Mouse (Mus musculus): ENCODE data around the gene Fgfr2. TPM values are rescaled to one million over a fixed set of nuclear protein-coding genes. Genes with fewer than 3 reads are reported as not detected.
"Not testable (repeated sequence)": the region's sequence is repeated elsewhere in the genome, so short reads cannot be mapped to it uniquely, and the experiment has no call there.

Gene Fgfr2
- polyA plus RNA-seq, 1 experiment from 2014 or later, result 24.1 TPM

DNA sequence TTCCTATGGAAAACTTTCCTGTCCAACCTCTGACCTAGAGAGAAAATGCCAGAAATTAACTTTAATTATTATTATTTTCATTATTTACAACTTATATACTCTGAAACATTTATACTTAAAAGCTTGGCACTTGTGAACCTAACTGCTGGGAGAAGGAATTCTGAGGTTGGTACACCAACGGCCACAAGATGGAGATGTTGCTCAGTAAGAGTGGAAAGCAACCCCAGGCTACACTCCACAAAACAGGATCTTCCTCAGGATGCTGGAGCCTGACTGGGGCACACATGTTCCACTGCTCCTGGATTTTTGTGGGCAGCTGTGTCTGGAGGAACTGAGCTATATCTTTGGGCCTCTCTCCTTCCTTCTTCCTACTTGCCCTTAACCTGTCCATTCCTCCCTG is 1690.9 kb downstream of the Fgfr2 start:
- H3K4me1 ChIP-seq (ENCODE audit: control insufficient read depth, insufficient read depth, low read depth, low read length), result no peaks in the 10 kb centered on the region
- peak; percentile 63; the same call in 1 of the 2 replicates for ATAC-seq
- H3K27me3 ChIP-seq (replicated peaks; ENCODE audit: control insufficient read depth, insufficient read depth, low read length), result no peaks in the 10 kb centered on the region
- H3K9me3 ChIP-seq (ENCODE audit: control insufficient read depth, low read length), result no peaks in the 10 kb centered on the region
- no peak overlapping the region for H3K9ac ChIP-seq (ENCODE audit: low read depth, low read length)
- no peak overlapping the region for H3K4me2 ChIP-seq (ENCODE audit: low read length)
- H3K4me3 ChIP-seq (ENCODE audit: low read length), result no peak overlapping the region
- no peak overlapping the region for H3K27ac ChIP-seq (ENCODE audit: low read depth, low read length)
- WGBS, result 10% methylated on average over 1 of the region's 1 CpGs
- peaks cover 22% of the 10 kb centered on the region for H3K36me3 ChIP-seq (ENCODE audit: control insufficient read depth, insufficient read depth, low read length)

DNA sequence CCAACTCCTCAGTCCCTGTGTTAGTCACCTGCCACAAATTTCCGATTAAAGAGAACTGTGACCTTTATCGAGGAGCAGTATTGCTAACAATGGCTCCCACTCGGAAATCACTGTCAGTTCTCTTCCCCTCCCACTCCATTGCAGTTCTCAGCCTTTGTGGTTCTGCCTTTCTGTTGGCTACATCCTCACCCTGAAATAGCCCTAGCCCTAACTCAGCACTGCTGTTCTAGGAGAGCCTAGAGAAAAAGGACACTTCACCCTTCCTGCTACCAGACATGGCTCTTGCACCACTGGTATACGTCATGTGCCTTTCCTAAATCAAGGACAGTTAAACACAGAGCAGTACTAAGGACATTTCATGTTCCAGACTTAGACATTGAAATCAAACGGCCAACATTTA is 1695.8 kb downstream of the Fgfr2 start:
- ATAC-seq, result no peak
- no peak overlapping the region for H3K4me3 ChIP-seq (ENCODE audit: low read length)
- peaks cover 24% of the 10 kb centered on the region for H3K36me3 ChIP-seq (ENCODE audit: control insufficient read depth, insufficient read depth, low read length)
- no peak overlapping the region for H3K9ac ChIP-seq (ENCODE audit: low read depth, low read length)
- no peaks in the 10 kb centered on the region for H3K9me3 ChIP-seq (ENCODE audit: control insufficient read depth, low read length)
- H3K4me2 ChIP-seq (ENCODE audit: low read length), result no peak overlapping the region
- no peak overlapping the region for H3K27ac ChIP-seq (ENCODE audit: low read depth, low read length)
- no peaks in the 10 kb centered on the region for H3K27me3 ChIP-seq (replicated peaks; ENCODE audit: control insufficient read depth, insufficient read depth, low read length)
- H3K4me1 ChIP-seq (ENCODE audit: control insufficient read depth, insufficient read depth, low read depth, low read length), result no peaks in the 10 kb centered on the region
- WGBS, result 93% methylated on average over 5 of the region's 5 CpGs

DNA sequence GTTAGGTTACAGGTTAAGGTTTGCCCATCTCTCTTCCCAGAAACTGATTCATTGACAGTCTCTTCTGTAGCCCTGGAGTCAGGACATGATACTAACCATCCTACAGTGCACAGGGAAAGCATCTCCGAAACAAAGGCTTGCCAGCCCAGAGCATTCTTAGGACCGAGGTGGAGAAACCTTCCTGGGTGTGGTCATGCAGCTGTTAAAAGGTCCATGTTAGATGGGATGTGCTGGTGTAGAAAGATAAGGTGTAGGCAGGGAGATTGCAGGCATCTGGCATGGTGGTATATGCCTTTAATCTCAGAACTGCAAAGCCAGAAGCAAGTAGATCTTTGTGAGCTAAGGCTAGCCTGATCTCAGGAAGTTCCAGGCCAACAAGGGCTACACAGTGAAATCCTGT is 1698.2 kb downstream of the Fgfr2 start:
- 85% methylated on average over 2 of the region's 2 CpGs for WGBS
- H3K9ac ChIP-seq (ENCODE audit: low read depth, low read length), result no peak overlapping the region
- ATAC-seq, result no peak

DNA sequence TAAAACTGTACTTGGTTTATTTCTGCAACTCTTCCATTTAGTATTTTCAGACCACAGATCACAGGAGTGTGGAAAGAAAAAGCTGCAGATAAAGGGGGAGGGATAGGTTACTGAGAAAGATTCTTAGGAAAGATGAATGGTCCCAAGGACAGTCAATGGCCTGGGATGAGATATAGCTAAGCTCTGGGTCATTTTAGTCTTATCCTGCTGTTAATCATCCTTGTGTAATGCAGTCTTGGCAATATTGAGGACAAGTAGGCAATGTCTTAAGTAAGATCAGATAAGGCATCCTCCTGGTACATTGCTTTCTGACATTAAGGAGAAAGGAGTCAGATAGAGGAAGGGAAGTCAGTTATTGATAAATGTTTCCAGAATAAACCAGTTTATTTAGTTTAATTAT is 1705.5 kb downstream of the Fgfr2 start:
- Histone ChIP-seq H3K9ac (ENCODE audit: low read depth, low read length) (no peak overlapping the region), H3K27ac (ENCODE audit: low read depth, low read length) (no peak overlapping the region), H3K4me2 (ENCODE audit: low read length) (no peak overlapping the region), H3K27me3 (replicated peaks; ENCODE audit: control insufficient read depth, insufficient read depth, low read length) (no peaks in the 10 kb centered on the region), H3K9me3 (ENCODE audit: control insufficient read depth, low read length) (no peaks in the 10 kb centered on the region), H3K4me3 (ENCODE audit: low read length) (no peak overlapping the region), H3K4me1 (ENCODE audit: control insufficient read depth, insufficient read depth, low read depth, low read length) (no peaks in the 10 kb centered on the region; the same call in 1 of the 2 replicates), H3K36me3 (ENCODE audit: control insufficient read depth, insufficient read depth, low read length) (no peaks in the 10 kb centered on the region)
- ATAC-seq, result no peak

More for the DNA sequence above, 1698.2 kb downstream of the Fgfr2 start:
- Histone ChIP-seq H3K9me3 (ENCODE audit: control insufficient read depth, low read length) (no peaks in the 10 kb centered on the region), H3K36me3 (ENCODE audit: control insufficient read depth, insufficient read depth, low read length) (peaks cover 12% of the 10 kb centered on the region), H3K27ac (ENCODE audit: low read depth, low read length) (no peak overlapping the region), H3K4me2 (ENCODE audit: low read length) (no peak overlapping the region), H3K27me3 (replicated peaks; ENCODE audit: control insufficient read depth, insufficient read depth, low read length) (no peaks in the 10 kb centered on the region), H3K4me1 (ENCODE audit: control insufficient read depth, insufficient read depth, low read depth, low read length) (no peaks in the 10 kb centered on the region), H3K4me3 (ENCODE audit: low read length) (no peak overlapping the region)

DNA sequence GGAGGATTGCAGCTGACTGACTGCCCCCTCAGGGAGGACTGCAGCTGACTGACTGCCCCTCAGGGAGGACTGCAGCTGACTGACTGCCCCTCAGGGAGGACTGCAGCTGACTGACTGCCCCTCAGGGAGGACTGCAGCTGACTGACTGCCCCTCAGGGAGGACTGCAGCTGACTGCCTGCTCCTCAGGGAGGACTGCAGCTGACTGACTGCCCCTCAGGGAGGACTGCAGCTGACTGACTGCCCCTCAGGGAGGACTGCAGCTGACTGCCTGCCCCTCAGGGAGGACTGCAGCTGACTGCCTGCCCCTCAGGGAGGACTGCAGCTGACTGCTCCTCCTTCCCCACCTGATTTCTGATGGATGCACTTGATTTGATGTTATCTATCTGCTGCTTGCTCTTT is 1706.4 kb downstream of the Fgfr2 start:
- H3K4me2 ChIP-seq (ENCODE audit: low read length); H3K9ac ChIP-seq (ENCODE audit: low read depth, low read length); H3K4me3 ChIP-seq (ENCODE audit: low read length); ATAC-seq; H3K4me1 ChIP-seq (ENCODE audit: control insufficient read depth, insufficient read depth, low read depth, low read length); H3K27ac ChIP-seq (ENCODE audit: low read depth, low read length); H3K27me3 ChIP-seq (replicated peaks; ENCODE audit: control insufficient read depth, insufficient read depth, low read length); H3K9me3 ChIP-seq (ENCODE audit: control insufficient read depth, low read length); H3K36me3 ChIP-seq (ENCODE audit: control insufficient read depth, insufficient read depth, low read length): not testable (repeated sequence)

DNA sequence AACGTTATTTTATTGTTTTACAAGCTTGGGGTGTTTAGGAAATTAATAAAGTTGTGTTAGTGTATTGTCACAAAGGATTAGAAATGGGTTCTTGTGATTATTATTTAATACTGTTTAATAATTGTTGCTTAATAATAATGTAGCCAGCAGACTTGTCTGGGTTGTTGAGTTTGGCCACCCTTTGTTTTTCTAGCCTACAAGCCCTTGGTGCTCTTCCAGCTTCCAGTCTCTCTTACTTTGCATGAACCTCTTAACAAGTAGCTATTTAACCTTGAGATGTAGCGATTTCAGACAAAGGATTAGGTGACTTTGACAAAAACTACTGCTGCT is 1711.2 kb downstream of the Fgfr2 start:
- 73% methylated on average over 2 of the region's 2 CpGs for WGBS

DNA sequence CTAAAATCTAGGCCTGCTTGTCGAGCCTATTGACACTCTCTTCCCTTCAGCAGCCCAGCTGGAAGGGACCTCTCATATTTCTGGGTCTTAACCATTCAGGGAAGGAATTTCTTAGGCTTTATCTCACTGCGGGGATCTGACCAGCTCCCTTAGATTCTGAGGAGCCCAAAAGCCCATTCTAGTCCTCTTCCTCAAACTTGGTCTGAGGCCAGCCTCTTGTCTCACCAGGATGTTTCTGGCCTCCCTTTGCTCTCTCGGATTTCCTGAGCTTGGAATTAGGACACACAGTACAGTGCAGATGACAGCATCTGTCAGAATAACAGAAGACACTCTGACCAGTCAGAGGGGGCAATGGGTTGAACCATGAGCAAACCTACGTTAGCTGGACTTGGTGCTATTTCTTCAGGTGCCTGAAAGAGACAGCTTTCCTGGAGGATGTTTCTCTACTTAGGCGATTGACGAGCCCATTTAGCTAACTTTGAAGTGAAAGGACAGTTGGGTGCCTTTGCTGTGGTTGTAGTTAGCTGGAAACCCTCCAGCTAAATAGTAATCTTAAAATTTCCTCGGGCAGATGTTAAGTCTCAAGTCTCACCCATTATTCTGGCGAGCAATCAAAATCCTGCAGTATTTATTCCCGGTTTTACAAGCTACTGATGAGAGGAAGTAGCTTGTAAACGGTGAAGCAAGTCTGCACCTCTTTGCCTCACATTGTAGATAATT is 1711.8 kb downstream of the Fgfr2 start:
- peaks cover 21% of the 10 kb centered on the region for H3K4me1 ChIP-seq (ENCODE audit: control insufficient read depth, insufficient read depth, low read depth, low read length)
- no peak overlapping the region for H3K27ac ChIP-seq (ENCODE audit: low read depth, low read length)
- WGBS, result 55% methylated on average over 10 of the region's 10 CpGs
- peak overlapping the region; percentile 77 for H3K4me2 ChIP-seq (ENCODE audit: low read length)
- no peak for ATAC-seq
- peak overlapping the region; percentile 72 for H3K4me3 ChIP-seq (ENCODE audit: low read length)
- H3K27me3 ChIP-seq (replicated peaks; ENCODE audit: control insufficient read depth, insufficient read depth, low read length), result no peaks in the 10 kb centered on the region
- no peaks in the 10 kb centered on the region for H3K9me3 ChIP-seq (ENCODE audit: control insufficient read depth, low read length)
- H3K36me3 ChIP-seq (ENCODE audit: control insufficient read depth, insufficient read depth, low read length), result no peaks in the 10 kb centered on the region
- H3K9ac ChIP-seq (ENCODE audit: low read depth, low read length), result peak overlapping the region; percentile 83

More for the DNA sequence above, 1711.2 kb downstream of the Fgfr2 start:
- no peak overlapping the region for H3K27ac ChIP-seq (ENCODE audit: low read depth, low read length)
- no peaks in the 10 kb centered on the region for H3K9me3 ChIP-seq (ENCODE audit: control insufficient read depth, low read length)
- H3K9ac ChIP-seq (ENCODE audit: low read depth, low read length), result no peak overlapping the region
- no peaks in the 10 kb centered on the region for H3K27me3 ChIP-seq (replicated peaks; ENCODE audit: control insufficient read depth, insufficient read depth, low read length)
- peaks cover 21% of the 10 kb centered on the region for H3K4me1 ChIP-seq (ENCODE audit: control insufficient read depth, insufficient read depth, low read depth, low read length)
- peak overlapping the region; percentile 77; the same call in 1 of the 2 replicates for H3K4me2 ChIP-seq (ENCODE audit: low read length)
- no peaks in the 10 kb centered on the region for H3K36me3 ChIP-seq (ENCODE audit: control insufficient read depth, insufficient read depth, low read length)
- no peak for ATAC-seq
- no peak overlapping the region for H3K4me3 ChIP-seq (ENCODE audit: low read length)

DNA sequence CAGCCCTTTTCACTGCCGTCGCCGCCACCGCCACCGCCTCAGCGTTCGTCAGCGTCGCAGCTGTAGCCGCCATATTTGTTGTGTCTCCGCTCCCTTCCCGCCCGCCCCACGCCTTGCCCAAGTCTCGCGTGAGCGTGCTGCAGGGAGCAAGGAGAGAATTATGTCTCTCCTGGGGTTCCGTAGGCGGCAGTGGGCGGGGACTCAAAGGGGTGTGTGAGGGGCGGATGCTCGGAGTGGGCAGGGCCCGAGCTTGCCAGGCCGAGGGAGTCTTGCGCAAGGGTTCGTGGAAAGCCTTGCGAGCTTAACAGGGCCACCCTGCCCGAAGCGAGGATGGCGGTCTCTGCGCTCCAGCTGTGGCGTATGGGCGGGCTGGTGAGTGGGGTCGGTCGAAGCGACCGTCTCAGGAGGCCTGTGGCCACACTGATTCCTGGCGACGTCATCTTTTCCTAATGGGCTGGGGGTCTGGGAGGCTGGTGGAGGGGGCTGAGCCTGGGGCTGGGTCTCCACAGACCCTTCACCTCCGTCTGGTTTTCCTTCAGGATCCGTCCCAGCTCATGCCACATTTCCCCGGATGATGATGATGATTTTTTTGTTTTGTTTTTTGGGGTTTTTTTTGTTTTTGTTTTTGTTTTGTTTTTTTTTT is 1712.6 kb downstream of the Fgfr2 start, which contains the start of the genes Ikzf5 and Acadsb:
TSS of gene Ikzf5 (minus strand) at position 106 of the 643 bp plus-strand sequence.
TSS of gene Acadsb (plus strand) at position 186 of the 643 bp plus-strand sequence.
- no peaks in the 10 kb centered on the region for H3K27me3 ChIP-seq (replicated peaks; ENCODE audit: control insufficient read depth, insufficient read depth, low read length)
- H3K4me3 ChIP-seq (ENCODE audit: low read length), result peak within 1 kb of the TSS; percentile 72
- H3K9me3 ChIP-seq (ENCODE audit: control insufficient read depth, low read length), result no peaks in the 10 kb centered on the region
- 1% methylated on average over 41 of the region's 42 CpGs for WGBS
- H3K9ac ChIP-seq (ENCODE audit: low read depth, low read length), result peak within 1 kb of the TSS; percentile 83
- H3K4me1 ChIP-seq (ENCODE audit: control insufficient read depth, insufficient read depth, low read depth, low read length), result peaks cover 21% of the 10 kb centered on the region
- peak; percentile 99 for ATAC-seq
- peak within 1 kb of the TSS; percentile 80 for H3K27ac ChIP-seq (ENCODE audit: low read depth, low read length)
- H3K4me2 ChIP-seq (ENCODE audit: low read length), result peak within 1 kb of the TSS; percentile 82
- H3K36me3 ChIP-seq (ENCODE audit: control insufficient read depth, insufficient read depth, low read length), result no peaks in the 10 kb centered on the region

DNA sequence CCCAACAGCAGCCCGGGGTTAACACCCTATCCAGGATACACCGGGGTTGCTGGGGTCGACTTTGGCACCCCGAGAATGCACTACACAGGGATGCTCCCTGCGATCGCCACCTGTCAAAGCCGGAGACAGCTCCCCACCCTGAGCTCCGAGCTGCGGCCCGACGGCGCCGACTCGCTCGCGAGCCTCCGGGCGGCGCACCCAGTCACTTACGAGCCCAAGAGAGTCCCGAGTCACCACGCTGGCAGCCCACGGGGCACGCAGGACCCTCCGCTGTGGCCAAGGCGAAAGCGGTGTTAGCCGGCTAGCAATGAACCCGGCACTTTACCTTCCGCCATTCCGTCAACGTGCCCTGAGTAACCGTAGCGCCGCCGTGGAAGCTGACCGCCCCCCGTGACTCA is 1713.2 kb downstream of the Fgfr2 start:
- Histone ChIP-seq H3K9me3 (ENCODE audit: control insufficient read depth, low read length) (no peaks in the 10 kb centered on the region), H3K4me1 (ENCODE audit: control insufficient read depth, insufficient read depth, low read depth, low read length) (peaks cover 21% of the 10 kb centered on the region), H3K4me2 (ENCODE audit: low read length) (peak overlapping the region; percentile 82), H3K9ac (ENCODE audit: low read depth, low read length) (peak overlapping the region; percentile 83), H3K4me3 (ENCODE audit: low read length) (peak overlapping the region; percentile 72), H3K27ac (ENCODE audit: low read depth, low read length) (peak overlapping the region; percentile 78), H3K27me3 (replicated peaks; ENCODE audit: control insufficient read depth, insufficient read depth, low read length) (no peaks in the 10 kb centered on the region), H3K36me3 (ENCODE audit: control insufficient read depth, insufficient read depth, low read length) (no peaks in the 10 kb centered on the region)
- ATAC-seq, result peak; percentile 76
- WGBS, result under 1% methylated on average over 30 of the region's 38 CpGs
